Mouse (Mus musculus) heart, postnatal 0 days (tissue): ENCODE measurements at regions not wholly inside any gene's neighbourhood (a gene's known extent, or its start where the extent isn't known, plus 50 kb on each side); places are given as distances from the start of the nearest gene placed in this dataset.

Experiments
- ATAC-seq: fragments of 200-750 bp; cut with Nextera tagmentation; 2 replicates; pipeline ENCODE4 v1.8.0; 2017; ENCODE audit warnings: low read depth, moderate number of reproducible peaks, moderate library complexity; ENCODE audit not compliant: insufficient read depth
- DNase-seq: peaks from one replicate; pipeline ENCODE4 v3.0.0-alpha.2; 2016; ENCODE audit warnings: low spot score
- H3K27ac ChIP-seq: fragments of 300-500 bp; sonication (generic); 2 replicates; pipeline ENCODE4 v1.5.1; 2014; ENCODE audit warnings: low read depth, mild to moderate bottlenecking
- H3K27me3 ChIP-seq: fragments of 300-500 bp; sonication (generic); 2 replicates; pipeline ENCODE4 v1.6.1; 2014; ENCODE audit warnings: low read length, mixed read lengths; ENCODE audit not compliant: control insufficient read depth, insufficient read depth
- H3K36me3 ChIP-seq: fragments of 300-500 bp; sonication (generic); replicated peaks from 2 replicates; pipeline ENCODE4 v1.6.1; 2014; ENCODE audit warnings: low read length, mixed read lengths; ENCODE audit not compliant: control insufficient read depth, insufficient read depth
- H3K4me1 ChIP-seq: fragments of 300-500 bp; sonication (generic); 2 replicates; pipeline ENCODE4 v1.6.1; 2014; ENCODE audit warnings: antibody characterized with exemption; ENCODE audit not compliant: control insufficient read depth, insufficient read depth
- H3K4me2 ChIP-seq: fragments of 300-500 bp; sonication (generic); 2 replicates; pipeline ENCODE4 v1.6.1; 2014; ENCODE audit warnings: low read depth, mild to moderate bottlenecking, low read length, moderate library complexity
- H3K4me3 ChIP-seq: fragments of 300-500 bp; sonication (generic); 2 replicates; pipeline ENCODE4 v1.5.1; 2014; ENCODE audit warnings: low read depth, low read length
- H3K9ac ChIP-seq: fragments of 300-500 bp; sonication (generic); replicated peaks from 2 replicates; pipeline ENCODE4 v1.6.1; 2014; ENCODE audit warnings: low read depth, low read length, mixed read lengths
- H3K9me3 ChIP-seq: fragments of 300-500 bp; sonication (generic); replicated peaks from 2 replicates; pipeline ENCODE4 v1.6.1; 2016; ENCODE audit warnings: low read length; ENCODE audit not compliant: control insufficient read depth
- CTCF ChIP-seq: IDR thresholded peaks from 2 replicates; pipeline ENCODE4 v1.5.1; 2016; ENCODE audit warnings: antibody characterized with exemption, control low read depth, low read depth
- EP300 ChIP-seq: IDR thresholded peaks from 2 replicates; pipeline ENCODE4 v1.6.1; 2016; ENCODE audit warnings: antibody characterized with exemption, low read depth
- WGBS: fragments of 180-500 bp; shearing (Covaris S2); extraction: QIAGEN DNeasy Blood & Tissue Kit; methylation state at CpG from one replicate; pipeline ENCODE4 v1.1.7; 2014; 5-methylcytosine and 5-hydroxymethylcytosine counted together

- Histone ChIP-seq H3K27me3 (no peaks in the 10 kb centered on the region), H3K4me2 (no peak overlapping the region), H3K9ac (no peak overlapping the region), H3K27ac (no peak overlapping the region), H3K9me3 (no peaks in the 10 kb centered on the region; the same call in 1 of the 2 replicates), H3K36me3 (no peaks in the 10 kb centered on the region), H3K4me1 (no peaks in the 10 kb centered on the region), H3K4me3 (no peak overlapping the region)
- WGBS = 81% methylated on average over 7 of the region's 7 CpGs
- DNase-seq (no peak), ATAC-seq (no peak)
- no peak for TF ChIP-seq EP300
- no peak for TF ChIP-seq CTCF
Measured at GRCm38 (mm10) chr2:70914372-70914771, 88.8 kb upstream of the Tlk1 start.

DNA sequence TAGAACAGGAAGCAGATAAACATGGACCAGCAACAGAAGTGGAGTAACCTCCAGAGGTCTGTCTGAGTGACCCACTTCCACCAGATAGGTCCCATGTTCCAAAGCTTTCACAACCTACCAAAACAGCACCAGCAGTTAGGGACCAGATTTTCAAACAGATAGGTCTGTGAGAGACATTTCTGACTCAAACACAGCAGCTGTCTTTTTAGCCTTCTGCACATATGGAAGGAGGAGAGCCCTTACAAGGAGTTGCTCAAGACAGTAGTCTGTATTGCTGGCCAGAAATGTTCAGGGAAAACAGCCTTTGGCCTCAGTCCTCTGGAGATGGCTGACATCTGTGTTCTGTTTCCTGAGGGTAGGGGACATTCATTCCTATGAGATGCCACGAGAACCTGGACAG is 83.9 kb upstream of the Tlk1 start:
- no peak for ATAC-seq
- H3K9ac ChIP-seq = no peak overlapping the region
- peak overlapping the region; percentile 89; the same call in 1 of the 2 replicates for H3K27ac ChIP-seq
- H3K4me1 ChIP-seq = peaks cover 16% of the 10 kb centered on the region
- no peak for DNase-seq
- 42% methylated on average over 1 of the region's 1 CpGs for WGBS
- H3K4me2 ChIP-seq = no peak overlapping the region
- H3K36me3 ChIP-seq = no peaks in the 10 kb centered on the region
- H3K9me3 ChIP-seq = no peaks in the 10 kb centered on the region; the same call in 1 of the 2 replicates
- no peaks in the 10 kb centered on the region for H3K27me3 ChIP-seq
- no peak overlapping the region for H3K4me3 ChIP-seq
- TF ChIP-seq EP300 = no peak
- TF ChIP-seq CTCF = no peak

GRCm38 (mm10) chr2:70908579-70908978 is 83.1 kb upstream of the Tlk1 start:
- ATAC-seq = peak; percentile 94
- DNase-seq = peak; percentile 78

DNA sequence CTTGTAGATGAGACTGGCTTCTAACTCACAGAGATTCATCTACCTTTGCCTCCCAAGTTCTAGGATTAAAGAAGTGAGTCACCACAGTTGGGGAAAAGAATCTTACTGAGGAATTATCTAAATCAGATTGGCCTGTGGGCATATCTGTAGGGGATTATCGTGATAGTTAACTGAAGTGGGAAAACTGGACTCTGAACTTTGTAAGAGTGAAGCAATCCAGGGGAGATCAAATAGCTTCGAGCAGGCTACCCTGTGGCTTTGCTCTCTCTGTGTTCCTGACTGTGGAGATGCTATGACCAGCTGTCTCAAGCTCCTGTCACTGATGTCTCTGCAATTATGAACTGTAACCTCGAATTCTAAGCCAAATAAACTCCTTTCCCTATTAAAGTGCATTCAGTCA is 80.7 kb upstream of the Tlk1 start:
- 61% methylated on average over 3 of the region's 3 CpGs for WGBS
- Histone ChIP-seq H3K4me2 (no peak overlapping the region), H3K36me3 (no peaks in the 10 kb centered on the region), H3K4me3 (no peak overlapping the region), H3K9ac (no peak overlapping the region), H3K27ac (no peak overlapping the region), H3K9me3 (no peaks in the 10 kb centered on the region), H3K27me3 (no peaks in the 10 kb centered on the region), H3K4me1 (peaks cover 27% of the 10 kb centered on the region)
- TF ChIP-seq EP300 (no peak), CTCF (no peak)
- no peak for DNase-seq
- no peak for ATAC-seq

More at GRCm38 (mm10) chr2:70908579-70908978, 83.1 kb upstream of the Tlk1 start:
- H3K4me3 ChIP-seq = no peak overlapping the region
- H3K27ac ChIP-seq = peak overlapping the region; percentile 89
- H3K27me3 ChIP-seq = no peaks in the 10 kb centered on the region
- no peak for TF ChIP-seq CTCF
- peak; percentile 87 for TF ChIP-seq EP300
- 0 out of 2 replicates have a peak overlapping the region, but pooled peaks have one; percentile 3 for H3K4me2 ChIP-seq
- H3K9me3 ChIP-seq = no peaks in the 10 kb centered on the region; the same call in 1 of the 2 replicates
- H3K36me3 ChIP-seq = no peaks in the 10 kb centered on the region
- 32% methylated on average over 1 of the region's 1 CpGs for WGBS
- H3K4me1 ChIP-seq = peaks cover 16% of the 10 kb centered on the region
- no peak overlapping the region; the same call in 1 of the 2 replicates for H3K9ac ChIP-seq

- H3K4me1 ChIP-seq = peaks cover 35% of the 10 kb centered on the region
- H3K4me2 ChIP-seq = no peak overlapping the region
- WGBS = 93% methylated on average over 5 of the region's 5 CpGs
- H3K27me3 ChIP-seq = no peaks in the 10 kb centered on the region
- H3K9ac ChIP-seq = no peak overlapping the region
- no peak overlapping the region for H3K27ac ChIP-seq
- H3K36me3 ChIP-seq = no peaks in the 10 kb centered on the region
- TF ChIP-seq EP300 = no peak
- no peak for TF ChIP-seq CTCF
- H3K4me3 ChIP-seq = no peak overlapping the region
- ATAC-seq (no peak), DNase-seq (no peak)
- no peaks in the 10 kb centered on the region for H3K9me3 ChIP-seq
Measured at GRCm38 (mm10) chr2:70904429-70904828, 78.9 kb upstream of the Tlk1 start.

DNA sequence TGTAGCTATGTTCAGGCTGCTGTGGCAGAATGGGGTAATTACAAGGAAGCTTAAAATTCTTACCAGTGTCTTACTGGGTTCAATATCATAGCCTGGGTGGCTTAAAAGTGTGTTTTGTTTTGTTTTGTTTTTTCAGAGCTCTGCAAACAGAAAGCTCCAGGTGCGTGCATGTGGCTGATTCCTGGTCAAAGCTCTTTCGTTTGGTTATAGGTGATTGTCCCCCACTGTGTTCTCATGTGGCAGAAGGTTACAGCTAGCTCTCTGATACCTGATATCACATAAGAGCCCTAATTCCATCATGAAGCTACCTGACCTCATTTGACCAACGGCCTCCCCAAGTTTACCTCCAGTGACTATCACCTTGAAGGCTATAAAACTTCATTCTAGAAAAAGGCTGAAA is 76.7 kb upstream of the Tlk1 start:
- Histone ChIP-seq H3K27ac (0 out of 2 replicates have a peak overlapping the region, but pooled peaks have one; percentile 54), H3K9me3 (no peaks in the 10 kb centered on the region), H3K9ac (no peak overlapping the region), H3K36me3 (no peaks in the 10 kb centered on the region), H3K4me2 (no peak overlapping the region), H3K27me3 (no peaks in the 10 kb centered on the region), H3K4me3 (no peak overlapping the region), H3K4me1 (peaks cover 18% of the 10 kb centered on the region; the same call in 1 of the 2 replicates)
- DNase-seq (no peak), ATAC-seq (no peak)
- 82% methylated on average over 3 of the region's 3 CpGs for WGBS
- TF ChIP-seq CTCF = no peak
- no peak for TF ChIP-seq EP300
